7 mouse cellular contexts compared by ENCODE assay signal in the genomic region with DNA sequence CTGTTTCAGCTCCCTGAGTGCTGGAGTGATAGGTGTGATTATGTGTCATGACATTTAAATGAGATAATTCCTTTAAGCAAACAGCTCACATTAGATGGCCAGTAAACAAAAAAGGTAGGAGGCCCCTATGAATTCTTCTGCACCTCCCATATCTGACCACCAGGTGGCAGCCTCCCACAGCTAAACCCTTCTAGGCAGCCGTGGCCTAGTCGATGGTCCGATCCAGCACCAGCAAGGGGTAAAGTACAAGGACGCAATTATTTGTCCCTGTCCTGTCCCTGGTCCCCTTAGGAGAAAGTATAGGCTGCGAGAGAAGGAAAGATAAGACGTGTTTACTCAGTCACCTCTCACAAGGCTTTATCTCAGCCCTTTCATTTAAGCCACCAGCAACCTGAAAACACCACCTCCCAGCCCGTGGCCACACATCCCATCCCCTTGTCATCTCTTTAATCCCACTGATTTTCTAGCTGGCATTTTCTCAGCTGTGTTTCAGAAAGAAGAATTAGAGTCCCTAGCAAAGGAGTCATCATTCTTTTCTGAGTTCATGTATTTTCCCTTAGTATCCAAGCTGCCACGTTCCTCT. TPM values are rescaled to one million over a fixed set of nuclear protein-coding genes. Genes with fewer than 3 reads are reported as not detected.
DNase-seq lines count a peak whose midpoint lies in the region; ATAC-seq lines count a peak whose summit lies in the region.

No protein-coding gene starts in this region.

- H3K36me3 ChIP-seq in intestine, embryonic 15.5 days = no peaks in the 10 kb centered on the region
- H3K36me3 ChIP-seq in midbrain, embryonic 12.5 days = no peaks in the 10 kb centered on the region

- no peaks in the 10 kb centered on the region for H3K4me1 ChIP-seq in intestine, embryonic 15.5 days (replicated peaks)
- no peaks in the 10 kb centered on the region for H3K4me1 ChIP-seq in midbrain, embryonic 12.5 days

- peak; percentile 71 to 77 for DNase-seq in adrenal gland, adult 18-20 months (ENCODE audit: low spot score in 2 of 2)
- peak; percentile 65 for DNase-seq in gastrocnemius, postnatal 10 days
- peak; percentile 63 for DNase-seq in left cerebral cortex, postnatal 4 days
- peak; percentile 72 to 81 for DNase-seq in spleen, postnatal 10 days (ENCODE audit: low spot score in 2 of 2)

- intact Hi-C loops in left cerebral cortex, postnatal 4 days (cut with DNase I) = no loop called here

- H3K9ac ChIP-seq in intestine, embryonic 15.5 days = no peak overlapping the region
- no peak overlapping the region for H3K9ac ChIP-seq in midbrain, embryonic 12.5 days (replicated peaks)

- H3K4me3 ChIP-seq in intestine, embryonic 15.5 days (replicated peaks) = no peak overlapping the region
- H3K4me3 ChIP-seq in midbrain, embryonic 12.5 days = no peak overlapping the region

- H3K4me2 ChIP-seq in intestine, embryonic 15.5 days (replicated peaks) = no peak overlapping the region
- H3K4me2 ChIP-seq in midbrain, embryonic 12.5 days (replicated peaks) = peak overlapping the region; percentile 23; the same call in 1 of the 2 replicates

- no peak overlapping the region for H3K27ac ChIP-seq in intestine, embryonic 15.5 days
- H3K27ac ChIP-seq in midbrain, embryonic 12.5 days (replicated peaks) = no peak overlapping the region

- ATAC-seq in common myeloid progenitor, adult 5-6 weeks (replicated peaks; ENCODE audit: low read depth, poor library complexity, severe bottlenecking) = peak; percentile 90
- ATAC-seq in intestine, embryonic 15.5 days = peak; percentile 91
- peak; percentile 70; the same call in 1 of the 2 replicates for ATAC-seq in midbrain, embryonic 12.5 days (ENCODE audit: low FRiP score, low read depth)

- 41% methylated on average over 8 of the region's 8 CpGs for WGBS in intestine, embryonic 15.5 days
- 37% methylated on average over 8 of the region's 8 CpGs for WGBS in midbrain, embryonic 12.5 days

- no peaks in the 10 kb centered on the region for H3K9me3 ChIP-seq in intestine, embryonic 15.5 days
- H3K9me3 ChIP-seq in midbrain, embryonic 12.5 days = no peaks in the 10 kb centered on the region

- no peaks in the 10 kb centered on the region for H3K27me3 ChIP-seq in intestine, embryonic 15.5 days (replicated peaks)
- no peaks in the 10 kb centered on the region for H3K27me3 ChIP-seq in midbrain, embryonic 12.5 days

RNA-seq across cellular contexts. Expression of gene Xiap, which starts 26.3 kb away (rescaled TPM):
- total RNA-seq in adrenal gland, adult 18-20 months (2021) = 10 to 100 TPM; 43.1 to 44.7 TPM
- total RNA-seq in common myeloid progenitor, adult 5-6 weeks (2017) = 48.1 and 55.3 TPM in 2 replicates
- total RNA-seq in gastrocnemius, postnatal 10 days (2021) = 10 to 100 TPM; 24.2 to 28.1 TPM
- polyA plus RNA-seq in intestine, embryonic 15.5 days (2015; fragmentation: Nextera tagmentation; extraction: Ambion mirVana) = 12.1 and 13.3 TPM in 2 replicates
- total RNA-seq in left cerebral cortex, postnatal 4 days (2021) = 10 to 100 TPM; 46.3 to 47.7 TPM
- polyA plus RNA-seq in midbrain, embryonic 12.5 days (2016; fragmentation: Nextera tagmentation; extraction: Ambion mirVana) = 11.1 and 11.7 TPM in 2 replicates
